Mouse (Mus musculus) embryonic fibroblast, embryonic 13.5 days (primary cell): ENCODE results near the gene Pi4k2a. TPM values are rescaled to one million over a fixed set of nuclear protein-coding genes. Genes with fewer than 3 reads are reported as not detected.

Experiments used
- H3K27ac ChIP-seq: 2 replicates; pipeline ENCODE4 v1.5.1; 2012; ENCODE audit warnings: low read length, control low read depth, inconsistent platforms; ENCODE audit not compliant: insufficient read depth
- H3K4me1 ChIP-seq: 2 replicates; pipeline ENCODE4 v1.6.1; 2011; ENCODE audit warnings: low read length; ENCODE audit not compliant: control insufficient read depth, insufficient read depth
- H3K4me3 ChIP-seq: 2 replicates; pipeline ENCODE4 v1.5.1; 2011; ENCODE audit warnings: mild to moderate bottlenecking, control low read depth, low read length; ENCODE audit not compliant: insufficient read depth
- CTCF ChIP-seq: IDR thresholded peaks from 2 replicates; pipeline ENCODE4 v1.5.1; 2011; ENCODE audit warnings: mild to moderate bottlenecking, control low read depth, low read length, moderate library complexity, borderline replicate concordance; ENCODE audit not compliant: insufficient read depth
- POLR2A ChIP-seq: IDR thresholded peaks from 2 replicates; pipeline ENCODE4 v1.6.1; 2011; ENCODE audit warnings: low read depth, mild to moderate bottlenecking, control low read depth, low read length, moderate library complexity
- polyA plus RNA-seq: library from polyadenylated mRNA; stranded (reverse); fragments of >200 nt; gene quantifications from 2 replicates; pipeline ENCODE4 v1.2.4, GENCODE M21; 2011; ENCODE audit warnings: low read depth; ENCODE audit not compliant: missing spikeins, insufficient read length

The Pi4k2a gene
- polyA plus RNA-seq, 1 experiment, result 25.6 TPM

GRCm38 (mm10) chr19:42115783-42116335, 25.6 kb downstream of the Pi4k2a start:
- TF ChIP-seq CTCF (no peak), POLR2A (no peak)

GRCm38 (mm10) chr19:42118142-42118541, 27.9 kb downstream of the Pi4k2a start:
- no peak for TF ChIP-seq POLR2A
- no peak for TF ChIP-seq CTCF
- Histone ChIP-seq H3K4me1 (no peaks in the 10 kb centered on the region), H3K27ac (no peak overlapping the region), H3K4me3 (no peak overlapping the region)

More at GRCm38 (mm10) chr19:42115783-42116335, 25.6 kb downstream of the Pi4k2a start:
- Histone ChIP-seq H3K27ac (no peak overlapping the region), H3K4me3 (no peak overlapping the region), H3K4me1 (no peaks in the 10 kb centered on the region)

DNA sequence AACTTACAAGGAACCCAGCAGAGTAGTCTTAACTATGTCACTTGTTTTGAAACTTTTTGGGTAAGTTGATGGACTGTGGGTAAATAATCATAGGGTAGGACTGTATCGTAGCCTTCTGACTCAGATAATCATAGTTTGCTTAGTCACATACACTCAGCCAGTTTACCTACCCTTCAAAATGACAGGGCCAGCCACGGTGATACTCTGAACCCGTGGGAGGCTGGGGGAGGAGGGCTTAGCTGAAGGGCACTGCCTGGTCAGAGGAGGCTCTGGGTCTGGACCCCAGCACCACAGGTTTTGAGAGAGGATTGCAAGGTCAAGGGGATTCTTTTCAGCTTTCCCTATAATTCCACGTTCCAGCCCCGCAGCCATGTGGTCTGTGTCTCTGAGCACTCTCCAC, 28.3 kb downstream of the Pi4k2a start:
- H3K4me3 ChIP-seq, result no peak overlapping the region
- no peaks in the 10 kb centered on the region for H3K4me1 ChIP-seq
- TF ChIP-seq POLR2A (no peak), CTCF (no peak)
- H3K27ac ChIP-seq, result no peak overlapping the region

DNA sequence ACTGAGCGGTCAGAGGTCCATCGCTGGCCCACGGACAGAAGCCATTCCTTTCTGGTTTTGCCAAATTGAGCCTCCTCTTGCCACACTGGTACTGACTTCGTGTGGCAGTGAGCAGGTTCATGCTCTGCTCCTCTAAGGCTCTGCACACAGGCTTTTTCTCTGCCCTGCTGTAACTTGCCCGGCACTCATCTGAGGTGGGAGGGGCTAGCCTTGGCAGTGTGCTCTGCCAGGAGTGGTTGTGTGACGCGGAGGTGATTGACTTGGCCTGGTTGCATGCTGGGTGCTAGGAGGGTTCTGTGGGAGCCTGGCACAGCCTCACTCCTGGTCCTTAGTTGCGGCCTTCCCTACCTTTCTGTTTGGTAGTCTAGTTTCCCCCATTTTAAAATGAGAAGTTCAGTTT, 30.2 kb downstream of the Pi4k2a start:
- Histone ChIP-seq H3K4me3 (no peak overlapping the region), H3K27ac (no peak overlapping the region), H3K4me1 (no peaks in the 10 kb centered on the region)
- no peak for TF ChIP-seq CTCF
- no peak for TF ChIP-seq POLR2A

- Histone ChIP-seq H3K4me1 (peaks cover 4% of the 10 kb centered on the region), H3K27ac (no peak overlapping the region), H3K4me3 (no peak overlapping the region)
- TF ChIP-seq CTCF (no peak), POLR2A (no peak)
Measured at GRCm38 (mm10) chr19:42124684-42125083, 34.4 kb downstream of the Pi4k2a start.

GRCm38 (mm10) chr19:42125501-42126218, 35.4 kb downstream of the Pi4k2a start:
- no peak overlapping the region for H3K4me3 ChIP-seq
- H3K4me1 ChIP-seq, result peaks cover 5% of the 10 kb centered on the region
- no peak for TF ChIP-seq CTCF
- H3K27ac ChIP-seq, result no peak overlapping the region

- TF ChIP-seq CTCF (no peak), POLR2A (no peak)
- peaks cover 5% of the 10 kb centered on the region for H3K4me1 ChIP-seq
- no peak overlapping the region for H3K27ac ChIP-seq
- H3K4me3 ChIP-seq, result no peak overlapping the region
Measured at GRCm38 (mm10) chr19:42126219-42126605, 35.9 kb downstream of the Pi4k2a start.

GRCm38 (mm10) chr19:42127024-42127423, 36.8 kb downstream of the Pi4k2a start:
- Histone ChIP-seq H3K27ac (no peak overlapping the region), H3K4me3 (no peak overlapping the region), H3K4me1 (peaks cover 5% of the 10 kb centered on the region)
- TF ChIP-seq POLR2A (no peak), CTCF (no peak)

DNA sequence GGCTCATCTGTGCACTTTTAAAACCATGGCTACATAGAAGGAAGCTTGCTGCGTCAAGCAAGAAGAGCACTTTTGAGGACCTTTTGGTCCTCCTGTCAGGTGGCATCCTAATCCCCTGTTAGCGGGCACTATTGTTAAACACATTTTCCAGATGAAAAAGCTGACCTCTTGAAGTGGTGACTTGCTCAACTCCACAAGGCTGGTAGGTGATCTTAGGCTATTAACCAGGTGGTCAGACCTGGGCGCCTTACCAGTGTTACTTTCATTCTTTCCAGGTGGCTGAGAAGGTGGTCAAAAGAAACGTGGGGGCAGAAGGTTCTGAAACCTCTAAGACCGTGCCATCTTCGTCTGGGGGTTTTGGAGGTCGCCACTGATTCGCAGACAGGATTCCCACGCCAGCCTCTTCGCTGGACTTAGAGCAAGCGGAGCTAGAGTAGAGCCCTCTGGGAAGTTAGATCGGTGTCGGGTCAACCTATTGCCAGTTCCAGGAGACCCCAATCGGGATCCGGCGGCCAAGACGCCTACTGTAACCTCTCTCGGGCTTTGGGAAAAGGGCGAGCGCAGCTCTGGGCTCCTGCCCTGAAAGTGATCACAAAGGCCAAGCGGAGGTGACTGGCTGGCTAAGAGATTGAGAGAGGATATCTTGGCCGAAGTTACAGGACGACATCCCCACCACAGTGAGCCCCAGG, 37.9 kb downstream of the Pi4k2a start:
- peak overlapping the region; percentile 77 for H3K4me3 ChIP-seq
- peak overlapping the region; percentile 74 for H3K27ac ChIP-seq
- H3K4me1 ChIP-seq, result peaks cover 5% of the 10 kb centered on the region
- TF ChIP-seq CTCF, result no peak
- no peak for TF ChIP-seq POLR2A
